Mouse (Mus musculus) monocyte, adult 5-6 weeks (primary cell): ENCODE measurements at regions not wholly inside any gene's neighbourhood (a gene's known extent, or its start where the extent isn't known, plus 50 kb on each side); places are given as distances from the start of the nearest gene placed in this dataset.

Source experiments
- ATAC-seq: fragments of 153-309, 156-312 bp; replicated peaks from 2 replicates; pipeline ENCODE4 v1.8.0; 2017; ENCODE audit warnings: mild to moderate bottlenecking; ENCODE audit not compliant: low TSS enrichment, insufficient number of reproducible peaks, severe bottlenecking, poor library complexity, low FRiP score

DNA sequence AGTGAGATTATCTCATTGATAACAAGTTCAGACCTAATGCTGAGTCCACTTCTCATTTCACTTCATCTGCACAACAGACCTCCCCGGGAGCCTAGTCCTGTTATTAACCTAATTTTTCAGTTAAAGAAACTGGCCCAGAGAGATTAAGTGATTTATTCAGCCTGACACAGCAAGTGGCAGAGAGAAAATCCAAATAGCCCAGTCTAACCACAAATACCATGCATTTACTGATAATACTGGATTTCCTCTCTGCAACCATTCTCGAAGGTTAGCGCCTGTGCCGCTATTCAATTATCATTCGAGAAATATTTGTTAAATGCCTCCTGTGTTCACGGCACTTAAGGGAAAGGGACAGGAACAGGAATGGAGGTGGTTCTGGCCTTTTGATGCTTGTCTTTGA lies 303.5 kb upstream of the Atp2b1 start:
- ATAC-seq = no peak

DNA sequence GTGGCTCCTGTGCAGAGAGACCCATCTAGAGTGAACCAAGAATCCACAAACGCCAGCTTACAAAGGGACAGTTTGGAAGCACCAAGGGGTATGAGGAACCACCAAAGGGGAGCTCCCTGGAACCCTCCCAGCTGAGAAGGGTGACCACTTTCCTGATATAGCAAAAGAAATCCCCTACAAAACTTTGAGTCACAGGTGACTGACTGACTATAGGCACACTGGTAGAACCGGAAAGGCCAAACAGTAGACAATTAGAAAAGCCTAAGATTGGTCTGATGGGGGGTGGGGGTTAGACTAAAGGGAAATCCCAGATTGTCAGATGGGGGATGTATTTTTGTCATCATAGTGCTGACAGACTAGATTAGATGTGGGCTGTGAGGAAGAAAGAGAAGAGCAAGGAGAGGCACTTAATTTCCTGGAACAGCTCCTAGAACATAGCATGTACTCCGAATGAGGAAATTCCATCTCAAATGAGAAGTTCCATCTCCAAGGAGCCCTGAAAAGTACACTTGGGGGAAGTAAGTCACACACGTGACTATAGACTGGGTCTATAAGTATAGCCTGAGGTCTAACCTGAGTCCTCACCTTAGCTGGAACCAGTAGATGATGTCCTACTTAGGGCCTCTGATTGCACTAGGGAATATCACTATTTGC lies 302.4 kb upstream of the Atp2b1 start:
- no peak for ATAC-seq

DNA sequence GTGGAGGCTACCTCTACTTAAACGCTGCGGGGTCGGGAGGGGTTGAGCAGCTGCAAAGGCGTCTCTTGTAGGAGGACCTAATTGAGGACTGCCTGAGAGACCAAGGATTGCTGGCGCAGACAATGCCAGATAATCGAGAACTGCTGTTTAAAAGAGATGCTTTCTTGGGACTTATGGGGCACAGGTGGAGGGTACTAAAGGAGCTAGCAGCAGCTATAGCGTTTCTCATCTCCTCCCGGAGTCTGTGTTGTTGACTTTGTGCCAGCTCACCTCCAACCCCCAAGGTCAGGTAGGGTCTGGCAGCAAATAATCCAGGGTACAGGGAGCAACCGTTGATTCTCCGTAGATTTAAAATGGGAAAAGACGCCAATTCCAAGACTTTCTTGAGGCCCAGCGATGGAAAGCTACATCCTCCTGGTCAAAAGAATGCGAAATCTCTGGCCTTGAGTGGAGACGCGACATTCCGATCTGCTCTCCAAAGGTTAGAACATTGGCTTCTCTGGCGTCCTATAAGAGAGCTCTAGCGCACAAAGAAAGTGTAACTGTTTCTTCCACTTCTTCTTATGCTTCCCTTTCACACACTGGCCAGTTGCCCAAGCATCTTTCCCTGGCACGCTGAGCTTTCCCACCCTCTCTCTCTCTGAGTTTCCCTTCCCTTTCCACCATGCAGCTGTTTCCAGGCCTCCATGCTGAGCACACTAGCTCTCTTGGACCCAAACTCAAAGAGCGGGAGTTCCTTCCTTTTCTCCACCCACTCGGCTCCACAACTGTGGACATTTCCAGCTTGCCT lies 295.3 kb upstream of the Atp2b1 start:
- ATAC-seq = no peak

- ATAC-seq = no peak
These were observed 290.1 kb upstream of the Atp2b1 start for GRCm38 (mm10) chr10:98624103-98624502.

- no peak for ATAC-seq
These were observed 289.4 kb upstream of the Atp2b1 start for GRCm38 (mm10) chr10:98624681-98625321.

DNA sequence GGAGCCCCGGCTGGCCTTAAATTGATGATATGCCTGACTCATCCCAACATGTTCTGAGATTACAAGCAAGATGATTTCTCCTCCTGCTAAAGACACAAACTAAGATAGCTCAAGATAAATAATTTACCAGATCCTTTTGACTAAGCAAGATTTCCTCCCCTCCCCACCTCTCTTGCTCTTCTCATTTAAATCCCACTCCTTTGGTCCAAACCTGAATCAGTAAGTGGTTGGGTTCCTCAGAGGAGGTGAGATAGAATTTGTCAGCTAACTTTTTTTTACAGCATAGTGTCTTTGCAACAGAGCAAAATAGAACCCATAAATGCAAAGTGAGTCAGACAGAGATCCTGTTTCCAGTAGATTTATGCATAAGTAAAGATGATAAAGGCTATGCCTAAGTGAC lies 286.0 kb upstream of the Atp2b1 start:
- no peak for ATAC-seq

DNA sequence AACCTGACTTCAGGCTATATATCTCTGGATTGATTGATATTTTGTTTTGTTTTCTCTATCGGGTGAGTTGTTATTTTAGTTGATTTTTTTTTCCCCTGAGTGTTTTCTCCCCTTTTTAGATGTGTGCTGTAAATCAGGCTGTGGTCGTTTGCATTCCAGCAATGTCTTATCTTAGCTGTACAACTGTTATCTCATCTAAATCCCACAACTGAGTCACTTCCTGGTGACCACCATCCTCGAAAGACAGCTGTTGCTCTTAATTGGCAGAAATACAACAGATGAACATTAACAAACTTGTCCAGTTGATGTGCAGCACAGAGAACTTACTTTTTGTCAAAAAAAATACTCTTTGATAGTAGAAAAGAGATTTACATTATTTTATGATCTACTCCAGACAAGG lies 285.0 kb upstream of the Atp2b1 start:
- ATAC-seq = no peak

DNA sequence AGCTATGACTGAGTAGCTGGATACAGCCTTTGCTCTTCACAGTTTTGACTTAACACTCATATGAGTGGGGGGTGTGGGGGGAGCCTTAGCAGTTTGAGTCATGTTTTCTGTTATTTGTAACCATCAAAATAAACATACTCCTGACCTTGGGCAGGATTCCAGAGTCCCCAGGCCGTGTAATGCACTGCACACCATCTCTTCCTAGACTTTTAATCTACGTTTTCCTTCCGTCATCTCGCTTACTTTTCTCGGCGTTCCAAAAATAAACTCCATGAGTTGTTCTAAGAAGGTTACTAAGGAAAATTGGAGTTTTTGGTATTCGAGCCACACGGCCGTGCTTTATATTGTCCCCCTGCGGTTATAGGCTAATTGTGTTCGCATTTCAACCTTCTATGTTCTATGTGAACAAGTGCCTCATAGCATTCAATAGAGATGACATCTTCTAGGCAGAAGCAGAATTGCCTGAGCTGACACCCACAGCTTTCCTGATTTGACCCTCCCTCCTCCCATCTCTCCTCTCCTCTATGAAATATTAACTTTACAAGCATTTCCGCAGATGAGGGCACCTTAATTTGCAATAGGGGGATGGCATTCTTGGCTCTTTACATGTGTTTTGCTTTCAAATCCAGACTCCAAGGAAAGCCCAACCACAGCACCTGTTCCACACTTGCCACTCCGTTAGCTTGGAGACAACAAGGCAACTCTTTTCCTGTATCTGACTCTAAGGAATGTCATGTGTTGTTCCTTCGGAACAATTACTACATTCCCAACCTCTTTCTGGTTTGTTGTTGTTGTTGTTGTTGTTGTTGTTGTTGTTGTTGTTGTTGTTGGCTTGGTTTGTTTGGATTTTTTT lies 276.2 kb upstream of the Atp2b1 start:
- ATAC-seq = no peak

- ATAC-seq = no peak
These were observed 268.5 kb upstream of the Atp2b1 start for GRCm38 (mm10) chr10:98645681-98646122.

- ATAC-seq = no peak
These were observed 267.8 kb upstream of the Atp2b1 start for GRCm38 (mm10) chr10:98646311-98646999.

DNA sequence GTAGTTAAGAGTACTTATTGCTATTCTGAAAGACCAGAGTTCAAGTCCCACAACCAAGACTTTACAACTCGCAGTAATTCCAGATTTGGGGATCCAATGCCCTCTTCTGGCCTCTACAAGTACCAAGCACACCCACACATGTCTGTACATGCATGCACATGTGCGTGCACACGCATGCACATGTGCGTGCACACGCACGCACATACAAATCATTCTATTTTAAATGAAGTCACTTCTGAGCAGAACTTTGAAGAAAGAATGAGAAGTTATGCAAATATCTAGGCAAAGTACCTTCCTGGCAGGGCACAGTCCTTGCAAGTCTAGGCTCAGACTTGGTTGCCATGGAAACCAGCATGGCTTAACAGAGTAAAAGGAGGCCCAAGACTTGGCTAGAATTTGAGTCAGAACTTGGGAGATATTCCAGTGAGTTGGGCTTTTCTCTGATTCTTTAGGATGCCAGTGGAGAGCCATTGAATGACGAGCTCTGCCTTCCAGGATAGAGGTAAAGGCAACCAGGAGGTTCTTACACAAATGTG lies 265.4 kb upstream of the Atp2b1 start:
- ATAC-seq = no peak

GRCm38 (mm10) chr10:98650533-98650932 lies 263.7 kb upstream of the Atp2b1 start:
- ATAC-seq = no peak

GRCm38 (mm10) chr10:98651127-98651526 lies 263.1 kb upstream of the Atp2b1 start:
- no peak for ATAC-seq

GRCm38 (mm10) chr10:98651599-98651998 lies 262.6 kb upstream of the Atp2b1 start:
- no peak for ATAC-seq

DNA sequence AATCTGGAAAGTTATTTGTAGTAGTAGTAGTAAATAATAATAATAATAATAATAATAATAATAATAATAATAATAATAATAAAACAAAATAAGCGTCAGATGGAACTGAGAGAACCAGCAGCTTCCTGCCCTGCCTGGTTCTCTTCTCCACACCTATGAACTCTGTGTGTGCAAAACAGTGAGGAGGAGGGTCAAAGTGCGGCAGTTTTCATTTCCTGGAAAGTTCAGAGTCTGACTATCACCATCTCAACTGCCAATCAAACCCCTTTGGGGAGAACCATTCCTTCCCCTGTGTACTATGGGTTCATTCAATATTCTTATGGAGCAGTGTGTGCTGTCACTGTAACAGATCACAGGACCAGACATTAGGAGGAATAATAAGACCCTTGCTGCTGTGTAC lies 262.1 kb upstream of the Atp2b1 start:
- no peak for ATAC-seq

- ATAC-seq = no peak
These were observed 253.5 kb upstream of the Atp2b1 start for GRCm38 (mm10) chr10:98660747-98661146.

DNA sequence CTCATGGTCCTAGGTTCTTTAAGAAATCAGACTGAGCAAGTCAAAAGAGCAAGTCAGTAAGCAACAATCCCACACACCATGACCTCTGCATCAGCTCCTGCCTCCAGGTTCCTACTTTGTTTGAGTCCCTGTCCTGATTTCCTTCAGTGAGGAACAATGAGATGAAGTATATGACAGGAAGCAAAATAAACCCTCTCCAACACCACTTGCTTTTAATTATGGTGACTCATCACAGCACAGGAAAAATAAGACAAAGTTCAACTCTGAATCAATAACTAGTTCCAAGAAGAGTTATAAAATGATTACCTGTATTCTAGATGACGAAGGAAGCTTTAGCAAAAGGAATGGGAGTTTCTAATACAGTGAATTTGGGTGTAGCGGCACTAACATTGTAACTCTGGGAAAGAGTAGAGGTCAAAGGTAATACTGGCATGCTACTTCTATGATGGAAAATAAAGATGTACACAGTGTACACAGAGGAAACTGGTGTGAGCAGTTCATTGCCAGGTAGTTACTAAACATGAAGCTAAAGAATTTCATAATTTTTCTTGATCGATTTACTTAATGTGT lies 248.2 kb upstream of the Atp2b1 start:
- ATAC-seq = no peak

DNA sequence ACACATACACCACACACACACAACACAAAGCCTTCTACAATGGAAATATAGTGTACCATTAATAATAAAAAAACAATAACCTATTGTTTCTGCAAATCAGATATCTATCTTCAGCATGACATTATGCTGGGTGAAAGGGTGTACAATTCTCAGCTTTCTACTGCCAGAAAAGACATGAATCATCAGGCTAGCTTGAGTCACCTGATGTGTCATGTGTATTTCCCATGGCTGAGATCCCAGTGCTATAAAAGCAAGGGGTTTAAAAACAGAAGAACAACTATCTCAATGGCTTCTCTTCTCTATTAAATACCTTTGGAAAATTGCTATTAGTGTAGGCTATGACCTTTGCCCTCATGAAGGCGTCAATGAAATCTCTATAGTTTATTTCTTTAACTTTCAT lies 246.5 kb upstream of the Atp2b1 start:
- no peak for ATAC-seq
